Mouse (Mus musculus): Measurements from ENCODE around the gene Hnf1a. TPM values are rescaled to one million over a fixed set of nuclear protein-coding genes. Genes with fewer than 3 reads are reported as not detected.

The Hnf1a gene
- total RNA-seq, 2 experiments from 2014 or later: not detected

Other genes starting within 250 kb of the Hnf1a start
- gene Ankrd13a, start 196.4 kb downstream of the Hnf1a start, total RNA-seq (2021): 10 to 100 TPM; 37.1 to 39.5 TPM
- 10 to 100 TPM; 25.5 to 31.9 TPM for gene Git2, start 195.6 kb downstream of the Hnf1a start, total RNA-seq (2021)
- 10 to 100 TPM; 18.2 to 18.9 TPM for gene 1500011B03Rik, start 147.6 kb downstream of the Hnf1a start, total RNA-seq (2021)
- not detected for gene 4930519G04Rik, start 117.4 kb downstream of the Hnf1a start, total RNA-seq (2021)
- not detected for gene Gm9936, start 112.4 kb downstream of the Hnf1a start, total RNA-seq (2021)
- gene Oasl2, start 74.2 kb downstream of the Hnf1a start, total RNA-seq (2021): 1 to 10 TPM in 1 of 2 experiments, under 1 TPM in 1; 0.73 to 1.3 TPM
- gene Oasl1, start 47.9 kb downstream of the Hnf1a start, total RNA-seq (2021): not detected
- 10 to 100 TPM; 31.0 to 32.1 TPM for gene 2210016L21Rik, start 28.9 kb downstream of the Hnf1a start, total RNA-seq (2021)
- gene Sppl3, start 40.0 kb upstream of the Hnf1a start, total RNA-seq (2021): 10 to 100 TPM; 39.9 to 44.5 TPM
- gene Gm10401, start 127.2 kb upstream of the Hnf1a start, total RNA-seq (2021): not detected
- gene Acads, start 148.3 kb upstream of the Hnf1a start, total RNA-seq (2021): 10 to 100 TPM; 53.8 to 67.7 TPM
- gene Unc119b, start 163.9 kb upstream of the Hnf1a start, total RNA-seq (2021): 10 to 100 TPM; 13.4 to 18.5 TPM
- 100 to 1,000 TPM; 231 to 235 TPM for gene Mlec, start 187.1 kb upstream of the Hnf1a start, total RNA-seq (2021)
- 1 to 10 TPM; 2.1 to 4.5 TPM for gene Cabp1, start 223.3 kb upstream of the Hnf1a start, total RNA-seq (2021)

All from gastrocnemius, postnatal 10 days (tissue).